Mouse (Mus musculus): ENCODE results near the gene Zfp414. TPM values are rescaled to one million over a fixed set of nuclear protein-coding genes. Genes with fewer than 3 reads are reported as not detected.

Gene Zfp414
- total and polyA plus RNA-seq, 2 experiments, result 1.0 to 15.5 TPM

DNA sequence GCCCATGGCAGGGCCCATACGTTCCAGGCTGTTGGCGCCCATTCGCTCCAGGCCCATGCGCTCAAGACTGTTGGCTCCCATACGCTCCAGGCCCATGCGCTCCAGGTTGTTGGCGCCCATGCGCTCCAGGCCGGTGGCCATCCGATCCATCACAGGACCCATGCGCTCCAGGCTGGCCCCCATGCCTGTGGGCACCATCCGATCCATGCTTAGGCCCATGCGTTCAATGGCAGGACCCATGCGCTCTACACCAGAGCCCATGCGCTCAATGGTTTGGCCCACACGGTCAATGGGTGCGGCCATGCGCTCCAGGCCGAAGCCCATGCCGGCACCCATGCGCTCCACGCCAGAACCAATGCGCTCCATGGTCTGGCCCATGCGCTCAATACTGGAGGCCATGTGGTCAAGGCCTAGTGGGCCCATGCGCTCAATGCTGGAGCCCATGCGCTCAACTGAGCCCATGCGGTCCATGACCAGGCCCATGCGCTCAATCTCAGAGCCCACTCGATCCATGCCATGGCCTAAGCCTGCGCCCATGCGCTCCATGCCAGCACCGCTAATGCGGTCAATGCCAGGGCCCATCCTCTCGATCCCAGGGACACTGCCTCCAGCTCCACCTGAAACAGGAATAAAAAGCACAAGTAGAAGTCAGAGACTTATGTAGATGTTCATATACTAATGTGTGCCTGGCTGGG is 21.0 kb downstream of the Zfp414 start:
- no peak overlapping the region for H3K27ac ChIP-seq (replicated peaks; ENCODE audit: insufficient read depth, low read depth, low read length)
- H3K9ac ChIP-seq (ENCODE audit: low read depth, low read length), result no peak overlapping the region
- H3K79me2 ChIP-seq (ENCODE audit: control insufficient read depth, insufficient read depth, low read length), result no peaks in the 10 kb centered on the region
- H3K4me1 ChIP-seq (ENCODE audit: control insufficient read depth, insufficient read depth, low read length), result no peaks in the 10 kb centered on the region
- no peak overlapping the region for H3K4me3 ChIP-seq (ENCODE audit: insufficient read depth, low read depth, low read length)
- no peaks in the 10 kb centered on the region for H3K27me3 ChIP-seq (ENCODE audit: control insufficient read depth, insufficient read depth, low read length)
- peaks cover 71% of the 10 kb centered on the region for H3K36me3 ChIP-seq (ENCODE audit: control insufficient read depth, insufficient read depth, low read length)
- TF ChIP-seq POLR2A (IDR thresholded peaks at IDR 0.05; ENCODE audit: extremely low read depth, insufficient read depth, low read length) (no peak), CTCF (IDR thresholded peaks at IDR 0.05; ENCODE audit: low read depth, low read length) (no peak)
- WGBS, result 98% methylated on average over 34 of the region's 34 CpGs
- no peak for DNase-seq (ENCODE audit: extremely low read depth, low read depth, low spot score)

DNA sequence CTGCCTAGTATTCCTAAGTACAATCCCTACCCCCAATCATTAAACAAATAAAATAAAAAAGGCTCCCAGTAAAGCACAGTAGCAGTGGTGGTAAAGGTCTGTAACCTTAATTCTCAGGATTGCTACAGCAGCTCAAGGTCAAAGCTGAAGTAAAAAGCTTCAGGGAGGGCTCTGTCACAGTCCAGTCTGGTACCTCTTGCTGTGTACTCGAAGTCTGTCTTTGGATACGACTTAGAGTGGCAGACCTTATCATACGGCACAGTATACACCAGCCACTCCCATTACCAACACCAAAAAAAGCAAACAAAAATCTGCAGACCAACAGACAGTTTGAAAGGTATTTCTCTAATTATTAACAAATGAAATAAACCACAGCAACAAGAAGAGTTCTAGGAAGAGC is 37.9 kb downstream of the Zfp414 start:
- Histone ChIP-seq H3K36me3 (ENCODE audit: control insufficient read depth, insufficient read depth, low read length) (peaks cover 46% of the 10 kb centered on the region), H3K4me3 (ENCODE audit: insufficient read depth, low read depth, low read length) (no peak overlapping the region), H3K9ac (ENCODE audit: low read depth, low read length) (no peak overlapping the region), H3K4me1 (ENCODE audit: control insufficient read depth, insufficient read depth, low read length) (peaks cover 15% of the 10 kb centered on the region), H3K27me3 (ENCODE audit: control insufficient read depth, insufficient read depth, low read length) (no peaks in the 10 kb centered on the region), H3K27ac (replicated peaks; ENCODE audit: insufficient read depth, low read depth, low read length) (0 out of 2 replicates have a peak overlapping the region, but pooled peaks have one; percentile 4), H3K79me2 (ENCODE audit: control insufficient read depth, insufficient read depth, low read length) (peaks cover 9% of the 10 kb centered on the region; the same call in 1 of the 2 replicates)
- peak; percentile 60 for DNase-seq (ENCODE audit: extremely low read depth, low read depth, low spot score)
- TF ChIP-seq POLR2A (IDR thresholded peaks at IDR 0.05; ENCODE audit: extremely low read depth, insufficient read depth, low read length) (no peak), CTCF (IDR thresholded peaks at IDR 0.05; ENCODE audit: low read depth, low read length) (no peak)
- WGBS, result 26% methylated on average over 3 of the region's 3 CpGs

DNA sequence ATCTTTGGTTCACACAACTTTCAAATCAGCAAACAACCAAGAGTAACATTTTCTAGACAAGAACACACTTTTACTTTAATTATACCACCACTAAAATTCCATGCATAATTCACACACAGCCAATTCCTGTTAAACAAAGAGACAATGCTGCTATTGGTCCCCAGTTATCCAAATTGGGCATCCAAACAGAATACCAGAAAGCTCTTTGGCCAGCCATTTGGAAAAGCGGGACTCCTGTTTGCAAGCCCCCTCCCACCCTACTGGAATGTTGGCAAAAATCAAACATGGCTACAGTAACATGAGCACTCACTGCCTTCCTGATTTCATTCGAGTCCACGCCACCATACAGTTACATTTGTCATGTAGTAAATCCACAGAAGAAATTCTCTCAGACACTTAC is 40.8 kb downstream of the Zfp414 start:
- 95% methylated on average over 3 of the region's 3 CpGs for WGBS
- Histone ChIP-seq H3K9ac (ENCODE audit: low read depth, low read length) (no peak overlapping the region), H3K27me3 (ENCODE audit: control insufficient read depth, insufficient read depth, low read length) (no peaks in the 10 kb centered on the region), H3K4me1 (ENCODE audit: control insufficient read depth, insufficient read depth, low read length) (peaks cover 18% of the 10 kb centered on the region), H3K36me3 (ENCODE audit: control insufficient read depth, insufficient read depth, low read length) (peaks cover 30% of the 10 kb centered on the region), H3K27ac (replicated peaks; ENCODE audit: insufficient read depth, low read depth, low read length) (no peak overlapping the region), H3K79me2 (ENCODE audit: control insufficient read depth, insufficient read depth, low read length) (peaks cover 15% of the 10 kb centered on the region; the same call in 1 of the 2 replicates), H3K4me3 (ENCODE audit: insufficient read depth, low read depth, low read length) (no peak overlapping the region)
- TF ChIP-seq POLR2A (IDR thresholded peaks at IDR 0.05; ENCODE audit: extremely low read depth, insufficient read depth, low read length), result no peak
- no peak for DNase-seq (ENCODE audit: extremely low read depth, low read depth, low spot score)

DNA sequence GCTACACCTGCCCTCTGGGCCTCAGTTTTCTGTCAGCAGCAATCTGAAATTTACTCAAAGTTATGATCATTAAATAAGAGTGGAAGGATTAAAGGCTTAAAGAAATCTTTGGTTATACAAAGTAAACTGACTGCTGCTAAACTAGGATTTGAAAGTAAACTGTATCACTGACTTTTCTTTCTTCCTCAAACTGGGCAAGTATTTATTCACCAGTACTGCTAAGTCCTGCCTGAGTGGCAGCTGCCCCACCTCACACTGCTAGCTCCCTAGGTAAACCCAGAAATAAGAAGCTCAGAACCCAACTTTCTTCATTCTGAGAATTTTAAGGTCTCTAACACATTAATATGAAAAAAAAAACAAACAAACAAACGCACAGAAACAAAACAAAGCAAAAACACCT is 44.9 kb downstream of the Zfp414 start:
- H3K27ac ChIP-seq (replicated peaks; ENCODE audit: insufficient read depth, low read depth, low read length), result no peak overlapping the region
- H3K27me3 ChIP-seq (ENCODE audit: control insufficient read depth, insufficient read depth, low read length), result no peaks in the 10 kb centered on the region
- no peak overlapping the region for H3K4me3 ChIP-seq (ENCODE audit: insufficient read depth, low read depth, low read length)
- TF ChIP-seq CTCF (IDR thresholded peaks at IDR 0.05; ENCODE audit: low read depth, low read length), result no peak
- TF ChIP-seq POLR2A (IDR thresholded peaks at IDR 0.05; ENCODE audit: extremely low read depth, insufficient read depth, low read length), result no peak
- peaks cover 25% of the 10 kb centered on the region for H3K36me3 ChIP-seq (ENCODE audit: control insufficient read depth, insufficient read depth, low read length)
- H3K79me2 ChIP-seq (ENCODE audit: control insufficient read depth, insufficient read depth, low read length), result peaks cover 22% of the 10 kb centered on the region; the same call in 1 of the 2 replicates
- peaks cover 14% of the 10 kb centered on the region; the same call in 1 of the 2 replicates for H3K4me1 ChIP-seq (ENCODE audit: control insufficient read depth, insufficient read depth, low read length)
- WGBS, result 78% methylated on average over 1 of the region's 1 CpGs
- no peak for DNase-seq (ENCODE audit: extremely low read depth, low read depth, low spot score)
- no peak overlapping the region for H3K9ac ChIP-seq (ENCODE audit: low read depth, low read length)

DNA sequence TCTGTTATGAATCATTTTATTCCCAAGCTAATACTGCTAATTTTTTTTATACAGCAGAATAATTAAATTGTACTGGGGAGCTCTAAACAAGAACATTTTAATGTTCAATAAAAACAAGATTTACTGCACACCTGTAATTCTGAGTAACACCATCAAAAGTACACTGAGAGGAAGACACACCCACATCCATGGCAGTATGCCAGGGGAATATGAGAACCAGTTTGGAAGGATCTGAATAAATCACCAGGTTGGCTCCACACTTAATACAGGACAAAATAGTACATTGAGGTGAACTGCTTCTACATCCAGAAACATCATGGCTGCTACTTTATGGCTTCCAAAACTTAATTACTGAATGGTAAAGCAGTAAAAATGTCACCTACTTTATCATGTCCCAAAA is 46.6 kb downstream of the Zfp414 start:
- no peaks in the 10 kb centered on the region for H3K27me3 ChIP-seq (ENCODE audit: control insufficient read depth, insufficient read depth, low read length)
- H3K27ac ChIP-seq (replicated peaks; ENCODE audit: insufficient read depth, low read depth, low read length), result no peak overlapping the region
- H3K36me3 ChIP-seq (ENCODE audit: control insufficient read depth, insufficient read depth, low read length), result peaks cover 21% of the 10 kb centered on the region
- peaks cover 12% of the 10 kb centered on the region; the same call in 1 of the 2 replicates for H3K4me1 ChIP-seq (ENCODE audit: control insufficient read depth, insufficient read depth, low read length)
- H3K9ac ChIP-seq (ENCODE audit: low read depth, low read length), result no peak overlapping the region
- TF ChIP-seq POLR2A (IDR thresholded peaks at IDR 0.05; ENCODE audit: extremely low read depth, insufficient read depth, low read length) (no peak), CTCF (IDR thresholded peaks at IDR 0.05; ENCODE audit: low read depth, low read length) (no peak)
- H3K4me3 ChIP-seq (ENCODE audit: insufficient read depth, low read depth, low read length), result no peak overlapping the region
- H3K79me2 ChIP-seq (ENCODE audit: control insufficient read depth, insufficient read depth, low read length), result peaks cover 20% of the 10 kb centered on the region; the same call in 1 of the 2 replicates
- DNase-seq (ENCODE audit: extremely low read depth, low read depth, low spot score), result peak; percentile 44

DNA sequence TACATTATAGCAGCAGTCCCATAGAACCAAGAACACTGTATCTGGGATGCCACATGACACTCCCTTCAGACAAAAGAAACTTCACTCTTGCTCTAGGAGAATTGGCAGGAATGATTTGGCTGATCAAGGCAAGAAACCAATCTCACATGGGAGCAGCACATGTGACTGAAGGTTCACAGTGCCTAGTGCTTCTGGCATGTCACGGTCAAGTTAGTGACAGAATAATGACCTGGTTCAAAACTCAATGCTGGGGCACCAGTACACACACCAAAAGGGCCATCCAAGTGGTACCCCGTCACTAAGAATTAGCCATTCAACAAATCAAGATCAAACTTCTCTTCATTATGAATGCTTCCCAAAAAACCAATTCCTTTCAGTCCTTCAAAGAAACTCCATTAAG is 47.2 kb downstream of the Zfp414 start:
- Histone ChIP-seq H3K9ac (ENCODE audit: low read depth, low read length) (no peak overlapping the region), H3K27ac (replicated peaks; ENCODE audit: insufficient read depth, low read depth, low read length) (no peak overlapping the region), H3K79me2 (ENCODE audit: control insufficient read depth, insufficient read depth, low read length) (peaks cover 20% of the 10 kb centered on the region; the same call in 1 of the 2 replicates), H3K4me1 (ENCODE audit: control insufficient read depth, insufficient read depth, low read length) (peaks cover 11% of the 10 kb centered on the region; the same call in 1 of the 2 replicates), H3K4me3 (ENCODE audit: insufficient read depth, low read depth, low read length) (no peak overlapping the region), H3K36me3 (ENCODE audit: control insufficient read depth, insufficient read depth, low read length) (peaks cover 21% of the 10 kb centered on the region), H3K27me3 (ENCODE audit: control insufficient read depth, insufficient read depth, low read length) (no peaks in the 10 kb centered on the region)
- peak; percentile 53 for DNase-seq (ENCODE audit: extremely low read depth, low read depth, low spot score)
- WGBS, result 63% methylated on average over 2 of the region's 2 CpGs
- no peak for TF ChIP-seq CTCF (IDR thresholded peaks at IDR 0.05; ENCODE audit: low read depth, low read length)
- TF ChIP-seq POLR2A (IDR thresholded peaks at IDR 0.05; ENCODE audit: extremely low read depth, insufficient read depth, low read length), result no peak

All from liver, adult 2 months (tissue).